Mouse (Mus musculus) heart, postnatal 25 days (tissue): ENCODE measurements around the gene Kctd11. TPM values are rescaled to one million over a fixed set of nuclear protein-coding genes. Genes with fewer than 3 reads are reported as not detected.

Experiments used
- DNase-seq: peaks from one replicate; pipeline ENCODE4 v3.0.0; 2022; ENCODE audit warnings: low spot score
- intact Hi-C: fragments of 180-260 bp; cut with DNase I; formaldehyde crosslinking; loops from one replicate; pipeline ENCODE4 v1.15.1; 2025
- total RNA-seq, 2 experiments: library from RNA; stranded (reverse); gene quantifications; 2 replicates each; pipeline ENCODE4 v1.2.3; 2021

Gene Kctd11
- total RNA-seq, 2 experiments from 2014 or later = 2.5 to 3.5 TPM

DNA sequence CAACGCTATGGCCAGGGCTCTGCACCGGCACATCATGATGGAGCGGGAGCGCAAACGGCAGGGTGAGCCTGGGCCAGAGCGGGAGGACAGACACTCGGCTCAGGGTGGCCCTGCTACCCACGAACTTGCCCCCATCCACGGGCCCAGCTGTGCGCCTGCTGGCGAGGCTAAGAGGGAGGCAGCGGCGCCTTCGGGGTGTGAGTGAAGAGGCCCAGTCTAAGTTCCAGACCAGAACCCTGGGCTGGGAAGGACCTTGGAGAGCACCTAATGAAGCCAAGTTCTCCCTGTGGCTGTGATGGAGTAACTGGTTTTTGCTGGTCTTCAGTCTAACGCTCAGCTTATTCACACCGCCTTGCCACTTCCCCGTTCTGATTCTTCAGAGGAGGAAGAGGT lies 33.2 kb upstream of the Kctd11 start:
- intact Hi-C loops = no loop called here
- DNase-seq = no peak

DNA sequence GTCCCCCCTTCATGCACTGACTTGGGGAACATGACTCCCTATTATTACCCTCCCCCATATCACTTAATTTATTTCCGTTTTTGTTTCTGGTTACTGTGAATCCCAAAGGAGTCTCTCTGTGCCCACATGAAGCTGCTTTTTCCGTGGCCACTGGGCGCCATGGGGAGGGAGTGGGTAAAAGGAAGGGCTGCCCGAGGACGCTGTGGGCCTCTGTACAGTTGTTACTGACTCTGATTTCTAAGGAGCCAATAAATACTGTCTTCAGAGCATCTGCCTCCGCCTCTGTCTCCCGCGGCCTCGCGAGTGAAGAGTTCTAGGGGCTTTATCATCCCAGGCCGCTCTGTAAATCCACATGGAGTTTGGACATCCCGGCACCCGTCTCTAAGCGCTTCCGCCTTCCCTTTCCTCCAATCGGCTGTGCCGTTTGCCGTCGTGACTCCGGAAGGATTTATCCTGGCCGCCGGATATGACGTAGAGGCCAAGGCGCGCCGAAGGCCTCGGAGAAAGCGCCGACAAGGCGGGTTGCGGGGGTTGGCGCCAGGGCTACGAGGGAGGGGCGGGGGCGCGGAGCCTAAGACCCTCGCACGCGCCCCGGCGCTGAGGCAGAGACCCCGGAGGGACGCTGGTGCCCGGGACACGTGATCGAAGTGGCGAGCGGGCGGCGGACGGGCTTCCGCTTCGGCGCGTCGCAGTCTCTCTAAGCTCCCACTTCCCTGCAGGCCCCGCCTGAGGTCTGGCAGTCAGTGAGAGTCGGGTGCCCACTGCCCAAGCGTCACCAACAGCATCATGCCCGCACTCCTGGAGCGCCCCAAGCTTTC lies 32.6 kb upstream of the Kctd11 start, which contains the start of gene Gps2:
Gene Gps2 (plus strand): TSS at position 335 of the 818 bp plus-strand sequence.
- DNase-seq = peak; percentile 86
- intact Hi-C loops = no loop called here

DNA sequence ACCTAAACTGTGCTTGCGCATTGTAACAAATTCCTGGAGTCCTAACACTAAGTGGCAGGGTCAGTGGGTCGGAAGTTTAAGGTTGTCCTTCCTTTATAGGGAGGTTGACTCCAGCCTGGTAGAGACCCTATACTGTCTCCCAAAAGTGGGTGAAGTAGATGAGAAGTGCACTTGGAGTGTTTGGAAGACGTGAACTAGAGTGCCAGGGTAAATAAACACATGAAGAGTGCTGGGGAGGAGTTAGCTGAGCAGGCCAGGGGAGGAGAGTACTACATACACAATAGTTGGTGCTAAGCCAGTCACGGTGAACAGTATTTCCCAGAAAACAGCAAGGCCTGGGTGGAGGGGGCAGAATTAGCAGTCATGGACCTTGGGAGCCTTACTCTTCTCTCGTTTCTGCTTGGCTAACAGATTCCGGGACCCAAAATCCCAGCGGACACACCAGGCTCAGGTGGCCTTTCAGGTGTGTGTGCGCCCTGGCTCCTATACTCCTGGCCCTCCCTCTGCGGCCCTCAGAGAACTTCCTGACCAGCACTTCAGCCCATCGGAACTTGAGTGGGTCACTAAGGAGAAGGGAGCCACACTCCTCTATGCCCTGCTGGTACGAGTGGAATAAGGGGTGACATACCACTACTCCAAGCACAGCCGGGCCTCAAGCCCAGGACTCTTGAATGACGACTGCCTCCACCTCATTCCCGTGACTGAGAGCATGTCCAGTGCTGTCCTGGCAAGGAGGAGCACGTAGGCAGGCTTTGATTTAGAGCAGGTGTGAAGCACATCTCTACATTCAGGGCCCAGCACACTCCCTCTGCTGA lies 31.7 kb upstream of the Kctd11 start:
- DNase-seq = no peak
- intact Hi-C loops = no loop called here

DNA sequence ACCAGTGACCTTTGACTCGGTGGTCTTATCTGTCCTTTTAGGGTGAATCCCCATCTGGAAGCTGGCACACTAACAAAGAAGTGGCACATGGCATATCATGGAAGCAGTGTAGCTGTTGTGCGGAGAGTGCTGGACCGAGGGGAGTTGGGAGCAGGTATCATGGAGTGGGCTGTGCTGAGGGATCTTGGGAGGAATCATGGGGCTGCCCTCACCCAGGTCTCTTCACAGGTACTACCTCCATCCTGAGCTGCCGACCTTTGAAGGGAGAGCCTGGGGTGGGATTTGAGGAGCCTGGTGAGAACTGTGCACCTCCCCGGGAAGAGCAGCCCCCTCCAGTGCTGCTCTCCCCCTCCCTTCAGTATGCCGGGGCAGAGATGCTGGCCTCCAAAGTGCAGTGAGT lies 30.5 kb upstream of the Kctd11 start:
- intact Hi-C loops = no loop called here
- no peak for DNase-seq

DNA sequence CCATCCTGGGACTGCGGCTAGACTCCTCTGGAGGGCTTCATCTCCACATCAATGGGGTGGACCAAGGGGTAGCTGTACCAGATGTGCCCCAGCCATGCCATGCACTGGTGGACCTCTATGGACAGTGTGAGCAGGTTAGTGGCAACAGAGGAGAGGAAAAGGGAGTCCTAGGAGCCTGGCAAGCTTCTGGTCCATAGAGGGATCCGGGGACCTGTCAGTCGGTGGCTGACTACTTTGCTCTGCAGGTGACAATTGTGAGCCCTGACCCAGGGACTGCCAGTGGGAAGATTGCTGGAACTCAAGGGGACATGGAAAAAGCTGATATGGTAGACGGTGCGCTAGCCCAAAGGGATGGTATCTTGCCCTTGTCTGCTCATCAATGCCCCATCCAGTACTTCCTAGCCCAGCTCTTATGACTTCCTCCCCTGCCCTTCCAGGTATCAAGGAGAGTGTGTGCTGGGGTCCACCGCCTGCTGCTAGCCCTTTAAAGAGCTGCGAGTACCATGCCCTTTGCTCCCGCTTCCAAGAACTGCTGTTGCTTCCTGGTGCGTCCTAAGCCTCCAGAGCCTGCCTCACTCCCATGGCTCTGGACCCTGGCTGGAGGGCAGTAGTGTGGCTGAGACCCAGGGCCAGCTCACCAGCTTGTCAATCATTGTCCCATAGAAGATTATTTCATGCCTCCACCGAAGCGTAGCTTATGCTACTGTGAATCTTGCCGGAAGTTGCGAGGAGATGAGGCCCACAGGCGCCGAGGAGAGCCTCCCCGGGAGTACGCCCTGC lies 29.8 kb upstream of the Kctd11 start:
- DNase-seq = no peak
- intact Hi-C loops = no loop called here

DNA sequence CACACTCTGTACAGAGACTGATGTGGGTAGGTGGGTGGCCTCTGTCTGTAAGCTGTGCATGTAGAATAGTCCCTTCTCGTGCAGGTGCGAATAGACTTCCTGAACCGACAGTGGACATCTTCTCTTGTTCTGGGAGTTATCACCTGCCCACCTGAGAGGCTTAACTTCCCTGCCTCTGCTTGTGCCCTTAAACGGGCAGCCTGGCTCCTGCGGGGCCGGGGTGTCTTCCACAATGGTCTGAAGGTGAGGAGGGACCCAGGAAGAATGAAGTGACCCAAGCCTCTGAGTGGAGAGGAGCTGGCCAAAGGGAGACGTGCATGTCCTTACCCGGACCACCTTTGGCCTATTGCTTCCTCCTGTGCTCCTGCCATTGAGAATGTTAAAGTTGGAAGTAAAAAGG lies 29.0 kb upstream of the Kctd11 start:
- intact Hi-C loops = no loop called here

DNA sequence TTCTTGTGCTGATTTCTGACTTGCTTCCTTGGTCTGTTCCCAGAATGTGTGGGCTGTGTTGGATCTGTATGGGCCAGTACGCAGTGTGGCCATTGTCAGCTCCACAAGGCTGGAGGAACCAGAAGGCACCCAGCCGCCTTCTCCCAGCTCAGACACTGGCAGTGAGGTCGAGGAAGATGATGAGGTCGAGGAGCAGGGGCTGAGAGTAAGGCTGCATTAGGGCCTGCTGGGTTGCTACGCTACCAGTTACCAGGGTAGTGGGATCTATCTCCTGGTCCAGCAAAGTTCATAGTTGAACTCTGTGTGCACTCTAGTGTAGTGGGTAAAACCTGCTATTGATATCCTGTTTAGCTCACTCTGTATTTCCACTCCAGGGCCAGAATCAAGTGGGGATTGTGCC lies 28.0 kb upstream of the Kctd11 start:
- intact Hi-C loops = no loop called here
- DNase-seq = no peak

More for the DNA sequence above, 29.0 kb upstream of the Kctd11 start:
- no peak for DNase-seq

DNA sequence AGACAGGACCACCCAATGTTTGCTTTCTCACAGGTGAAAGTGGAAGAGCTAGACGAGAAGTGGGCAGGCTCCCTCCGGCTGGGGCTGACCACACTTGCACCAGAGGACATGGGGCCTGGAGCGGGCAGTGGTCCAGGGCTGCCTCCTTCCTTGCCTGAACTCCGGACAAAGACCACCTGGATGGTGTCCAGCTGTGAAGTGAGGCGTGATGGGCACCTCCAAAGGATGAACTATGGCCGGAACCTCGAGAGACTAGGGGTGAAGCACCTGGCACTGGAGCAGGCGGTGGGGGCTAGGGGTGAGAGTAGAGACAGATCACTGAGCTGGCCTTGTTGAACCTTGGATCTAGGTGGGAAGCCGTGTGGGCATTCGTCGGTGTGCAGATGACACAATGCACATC lies 27.4 kb upstream of the Kctd11 start:
- DNase-seq = no peak
- intact Hi-C loops = no loop called here

DNA sequence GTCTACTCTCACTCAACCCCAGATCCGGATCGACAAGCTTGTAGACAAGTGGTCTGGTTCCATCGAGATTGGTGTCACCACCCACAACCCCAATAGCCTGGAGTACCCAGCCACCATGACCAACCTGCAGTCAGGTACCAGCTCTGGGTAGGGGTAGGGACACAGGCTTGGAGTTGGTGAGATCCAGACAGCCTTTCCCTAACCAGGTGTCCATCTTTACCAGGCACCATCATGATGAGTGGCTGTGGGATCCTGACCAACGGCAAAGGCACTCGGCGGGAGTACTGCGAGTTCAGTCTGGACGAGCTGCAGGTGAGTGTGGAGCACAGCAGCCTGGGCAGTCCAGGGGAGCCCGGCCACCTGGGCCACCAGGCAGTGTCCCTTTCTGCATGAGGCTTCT lies 23.1 kb upstream of the Kctd11 start:
- no peak for DNase-seq
- intact Hi-C loops = no loop called here

DNA sequence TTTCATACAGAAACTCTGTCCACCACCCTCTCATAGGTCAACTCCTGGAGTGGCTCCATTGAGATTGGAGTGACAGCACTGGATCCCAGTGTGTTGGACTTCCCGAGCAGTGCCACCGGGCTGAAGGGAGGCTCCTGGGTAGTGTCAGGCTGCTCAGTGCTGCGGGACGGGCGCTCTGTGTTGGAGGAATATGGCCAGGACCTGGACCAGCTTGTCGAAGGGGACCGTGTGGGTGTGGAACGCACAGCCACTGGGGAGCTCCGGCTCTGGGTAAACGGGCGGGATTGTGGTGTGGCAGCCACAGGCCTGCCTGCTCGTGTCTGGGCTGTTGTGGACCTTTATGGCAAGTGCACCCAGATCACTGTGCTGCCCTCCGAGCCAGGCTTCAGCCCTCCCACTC lies 21.8 kb upstream of the Kctd11 start:
- intact Hi-C loops = no loop called here
- DNase-seq = no peak

DNA sequence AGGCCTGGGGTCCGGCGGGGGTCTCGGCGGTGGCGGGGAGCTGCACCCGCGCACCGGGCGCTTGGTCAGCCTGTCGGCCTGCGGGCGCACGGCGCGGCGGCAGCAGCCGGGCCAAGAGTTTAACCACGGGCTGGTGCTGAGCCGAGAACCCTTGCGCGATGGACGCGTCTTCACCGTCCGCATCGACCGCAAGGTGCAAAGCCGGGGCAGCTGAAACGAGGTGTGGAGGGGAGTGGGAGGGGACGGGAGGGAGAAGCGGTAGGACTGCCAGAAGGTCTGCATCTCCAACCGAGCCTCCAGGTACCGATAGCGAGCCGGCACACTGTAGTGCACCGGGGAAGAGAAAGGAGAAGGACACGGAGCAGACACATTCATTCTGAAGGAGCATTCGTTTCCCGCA lies 20.8 kb upstream of the Kctd11 start:
- intact Hi-C loops = no loop called here
- no peak for DNase-seq

DNA sequence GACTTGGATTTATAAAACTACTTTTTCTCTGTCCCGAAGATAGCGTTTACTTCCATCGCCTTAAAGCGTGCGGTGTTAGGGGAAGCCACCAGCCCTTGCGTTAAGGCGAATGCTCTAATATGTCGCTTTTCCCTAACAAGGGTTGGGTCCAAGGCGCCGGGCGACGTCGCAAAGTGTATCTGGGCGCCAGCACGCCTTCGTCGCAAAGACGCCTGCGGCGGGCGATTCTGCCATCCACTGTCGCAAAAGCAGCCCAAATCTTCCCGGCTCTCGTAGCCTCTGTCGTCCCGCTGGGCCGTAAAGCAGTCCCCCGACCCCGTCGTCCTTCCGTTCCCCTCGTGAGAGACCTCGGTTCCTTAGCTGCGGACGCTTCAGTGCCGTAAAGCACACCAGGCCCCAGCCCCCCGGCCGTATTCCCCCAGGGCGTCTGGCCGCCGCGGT lies 20.2 kb upstream of the Kctd11 start:
- peak; percentile 95 for DNase-seq
- intact Hi-C loops = no loop called here

DNA sequence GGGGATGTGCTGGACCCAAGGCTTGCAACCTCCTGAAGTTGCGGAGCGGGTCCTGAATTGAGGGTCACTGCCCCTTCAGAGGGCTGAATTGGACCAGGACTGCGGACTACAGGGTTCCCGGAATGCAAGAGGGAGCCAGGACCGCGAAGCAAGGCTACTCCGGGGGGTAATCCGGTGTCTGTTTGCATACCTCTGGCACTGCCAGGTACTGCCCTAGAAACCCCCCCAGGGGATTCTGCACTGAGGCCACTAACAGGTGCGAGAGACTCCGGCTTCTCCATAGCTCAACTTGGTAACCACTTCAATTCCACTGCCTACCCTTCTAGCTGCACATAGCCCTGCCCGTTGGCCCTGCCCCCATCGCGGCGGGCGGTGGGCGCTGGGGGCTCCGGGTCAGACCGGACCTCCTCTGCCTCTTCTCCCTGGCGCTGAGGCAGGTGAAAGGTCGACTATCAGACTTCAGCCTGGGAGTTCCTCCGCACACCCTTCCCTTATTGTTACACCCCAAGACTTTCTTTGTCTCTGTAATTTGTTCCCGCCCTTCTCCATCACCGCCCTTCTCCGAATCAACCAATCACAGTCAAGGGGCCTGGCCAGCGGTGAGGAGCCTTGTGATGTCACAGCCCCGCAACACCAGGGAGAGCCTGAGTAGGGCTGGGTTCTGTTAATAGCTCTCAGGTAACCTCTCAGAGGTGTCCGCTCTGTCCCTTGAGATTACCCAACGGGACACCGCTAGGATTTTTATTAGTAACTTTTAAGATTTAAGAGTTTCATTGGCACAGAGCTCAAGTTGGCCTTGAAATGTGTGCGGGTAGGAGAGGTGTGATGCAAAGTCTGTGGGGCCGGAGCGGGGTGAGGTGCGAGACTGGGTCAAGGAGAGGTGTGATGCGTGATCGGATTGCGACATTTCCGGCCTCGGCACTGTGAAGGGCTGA lies 19.5 kb upstream of the Kctd11 start, which contains the start of the genes 2810408A11Rik and Neurl4:
Gene 2810408A11Rik (minus strand): TSS at position 517 of the 935 bp plus-strand sequence.
Gene Neurl4 (plus strand): TSS at position 602 of the 935 bp plus-strand sequence.
- intact Hi-C loops = no loop called here
- peak; percentile 87 for DNase-seq

DNA sequence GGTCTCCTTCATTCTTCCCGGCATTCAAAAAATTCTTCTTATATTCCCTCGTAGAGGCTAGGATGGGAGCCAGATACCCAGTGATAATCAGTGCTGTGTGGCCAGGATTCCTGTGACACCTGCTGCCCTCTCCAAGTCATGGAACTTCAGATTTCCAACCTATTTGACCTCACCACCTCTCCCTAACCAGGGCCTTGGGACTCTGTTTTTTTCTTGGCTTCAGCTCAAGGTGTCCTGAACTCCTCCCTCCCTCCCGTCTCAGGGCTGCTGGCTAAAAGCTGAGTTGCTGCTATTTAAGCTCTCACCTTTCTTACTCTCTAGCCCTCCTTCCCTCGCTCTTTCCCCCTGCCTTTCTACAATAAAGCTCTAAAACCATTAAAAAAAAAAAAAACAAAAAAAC lies 18.7 kb upstream of the Kctd11 start:
- intact Hi-C loops = loop anchor here (2.0 kb wide), 1 partner anchor 17 kb away; no protein-coding TSS in a partner anchor
- no peak for DNase-seq

DNA sequence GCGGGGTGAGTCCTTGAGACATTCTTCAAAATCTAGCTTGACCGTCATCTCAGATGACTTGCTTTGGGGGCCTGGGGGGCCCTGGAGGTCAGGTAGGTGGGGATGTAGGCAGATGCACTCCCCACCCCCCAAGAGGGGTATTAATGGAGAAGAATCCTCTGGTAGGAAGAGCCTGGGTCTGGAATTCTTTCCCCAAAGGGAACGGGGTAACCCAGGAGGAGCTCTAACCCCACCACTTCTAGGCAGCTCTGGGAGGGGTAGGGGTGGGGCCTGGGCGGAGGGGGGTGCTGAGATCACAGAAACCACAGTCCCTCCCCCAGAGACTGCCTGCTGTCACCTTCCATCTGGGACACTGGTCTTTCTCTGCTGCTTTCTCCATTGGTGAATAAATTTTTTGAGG lies 14.1 kb upstream of the Kctd11 start, which contains the start of gene Acap1:
Gene Acap1 (minus strand): TSS at position 249 of the 400 bp plus-strand sequence.
- no peak for DNase-seq
- intact Hi-C loops = no loop called here

DNA sequence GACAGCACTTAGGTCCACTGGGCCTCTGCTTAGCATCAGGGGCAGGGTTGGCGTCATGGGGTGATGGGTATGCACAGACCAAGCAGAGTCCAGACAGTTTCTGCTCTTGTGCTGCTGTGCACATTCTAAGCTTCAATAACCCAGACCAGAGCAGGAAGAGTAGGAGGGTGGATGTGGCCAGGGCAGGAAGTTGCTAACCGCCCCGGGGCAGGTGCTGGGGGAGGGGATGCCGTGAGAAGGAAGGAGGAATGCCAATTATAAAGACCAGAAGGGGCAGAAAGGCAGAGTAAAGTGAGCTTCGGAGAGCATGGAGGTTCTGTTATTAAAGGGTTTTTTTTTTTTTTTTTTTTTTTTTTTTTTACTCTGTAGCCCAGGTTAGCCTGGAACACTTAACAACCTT lies 13.5 kb upstream of the Kctd11 start:
- no peak for DNase-seq
- intact Hi-C loops = no loop called here

DNA sequence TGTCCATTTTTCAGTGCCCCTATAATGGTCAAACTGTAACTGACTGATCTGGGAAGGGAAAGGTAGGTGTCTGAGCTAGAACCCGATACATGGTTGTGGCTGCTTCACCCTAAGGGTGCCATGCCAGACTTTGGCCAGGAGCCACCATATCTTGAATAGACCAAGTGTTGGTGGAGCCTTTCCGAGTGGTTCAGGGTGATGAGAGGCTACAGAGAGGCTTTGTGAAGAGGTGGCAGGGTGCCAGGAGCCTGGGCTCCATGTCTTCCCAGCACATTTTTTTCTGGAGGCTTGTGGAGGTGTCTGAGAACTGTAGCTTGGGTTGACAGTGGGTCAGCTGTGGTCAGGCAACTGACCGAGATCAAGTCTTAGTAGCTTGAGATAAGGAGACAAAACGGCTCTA lies 10.3 kb upstream of the Kctd11 start:
- no peak for DNase-seq
- intact Hi-C loops = no loop called here

DNA sequence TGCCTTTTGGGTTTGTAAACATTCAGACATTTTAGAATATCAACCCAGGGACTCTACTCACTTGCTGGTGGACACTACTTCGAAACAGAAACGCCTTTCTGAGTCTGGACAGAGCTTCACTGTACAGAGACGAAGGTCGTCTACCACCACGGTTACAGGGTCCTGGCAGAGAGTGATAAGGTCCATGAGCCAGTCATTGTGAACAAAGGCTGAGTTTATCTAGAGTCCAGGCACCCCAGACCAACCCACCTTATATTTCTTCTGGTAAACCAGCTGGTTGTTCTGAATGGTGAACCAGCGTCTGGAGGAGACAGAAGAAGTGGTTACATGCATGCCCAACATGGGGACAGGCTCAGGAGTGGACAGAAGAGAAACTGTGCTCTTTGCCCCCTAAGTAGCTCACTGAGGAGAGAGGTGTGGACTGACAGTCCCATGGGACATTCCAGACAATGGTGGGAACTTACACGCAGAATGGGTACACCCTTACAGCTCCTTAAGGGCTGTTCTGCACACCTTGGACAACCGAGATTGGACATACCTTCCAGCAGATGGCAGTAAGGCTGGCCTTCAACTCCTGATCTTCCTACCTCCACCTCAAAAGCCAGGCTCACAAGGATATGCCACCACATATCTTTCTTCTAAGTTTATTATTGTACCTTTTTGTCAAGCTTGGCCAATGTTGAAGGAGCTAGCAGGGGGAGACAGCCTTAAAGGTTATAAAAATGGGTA lies 5.9 kb upstream of the Kctd11 start:
- intact Hi-C loops = no loop called here
- DNase-seq = no peak
